Mouse (Mus musculus): Measurements from ENCODE around the gene Fut2. TPM values are rescaled to one million over a fixed set of nuclear protein-coding genes. Genes with fewer than 3 reads are reported as not detected.

The Fut2 gene
- total RNA-seq, 2 experiments from 2014 or later, result not detected

DNA sequence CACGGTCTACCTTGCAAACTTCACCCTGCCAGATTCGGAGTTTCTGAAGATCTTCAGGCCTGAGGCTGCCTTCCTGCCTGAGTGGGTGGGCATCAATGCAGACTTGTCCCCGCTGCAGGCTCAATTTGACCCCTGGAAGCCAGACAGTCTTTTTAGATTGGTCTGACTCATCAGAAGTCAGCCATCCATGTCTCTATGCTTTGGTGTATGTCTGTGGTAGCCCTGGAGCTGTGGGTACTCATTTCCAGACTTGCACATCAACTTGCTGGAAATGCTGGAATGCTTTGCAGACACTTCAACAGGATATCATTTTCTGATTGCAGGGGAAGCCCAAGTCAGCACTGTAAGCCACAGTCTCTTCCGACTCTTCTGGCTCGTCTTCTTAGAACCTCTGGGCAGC, 46.6 kb downstream of the Fut2 start:
- no peak for ATAC-seq (replicated peaks; ENCODE audit: low FRiP score, poor library complexity, severe bottlenecking)

DNA sequence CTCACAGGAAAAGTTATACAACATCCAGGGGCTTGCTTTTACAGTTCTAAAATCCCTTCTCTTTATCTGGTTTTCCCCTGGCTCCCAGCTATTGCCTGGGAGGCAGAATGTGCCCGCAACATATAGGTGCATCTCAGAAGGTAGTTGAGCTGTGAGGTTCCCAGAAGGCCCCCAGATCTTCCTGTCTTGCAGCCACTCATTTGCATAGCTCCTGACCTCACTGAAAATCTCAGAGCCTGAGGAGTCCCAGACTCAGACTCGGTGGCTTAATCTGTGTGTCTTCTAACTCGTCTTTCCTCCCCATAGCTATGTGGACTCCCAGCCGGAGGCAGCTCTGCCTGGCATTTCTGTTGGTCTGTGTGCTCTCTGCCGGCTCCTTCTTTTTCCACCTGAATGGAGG, 47.9 kb downstream of the Fut2 start:
- no peak for ATAC-seq (replicated peaks; ENCODE audit: low FRiP score, poor library complexity, severe bottlenecking)

DNA sequence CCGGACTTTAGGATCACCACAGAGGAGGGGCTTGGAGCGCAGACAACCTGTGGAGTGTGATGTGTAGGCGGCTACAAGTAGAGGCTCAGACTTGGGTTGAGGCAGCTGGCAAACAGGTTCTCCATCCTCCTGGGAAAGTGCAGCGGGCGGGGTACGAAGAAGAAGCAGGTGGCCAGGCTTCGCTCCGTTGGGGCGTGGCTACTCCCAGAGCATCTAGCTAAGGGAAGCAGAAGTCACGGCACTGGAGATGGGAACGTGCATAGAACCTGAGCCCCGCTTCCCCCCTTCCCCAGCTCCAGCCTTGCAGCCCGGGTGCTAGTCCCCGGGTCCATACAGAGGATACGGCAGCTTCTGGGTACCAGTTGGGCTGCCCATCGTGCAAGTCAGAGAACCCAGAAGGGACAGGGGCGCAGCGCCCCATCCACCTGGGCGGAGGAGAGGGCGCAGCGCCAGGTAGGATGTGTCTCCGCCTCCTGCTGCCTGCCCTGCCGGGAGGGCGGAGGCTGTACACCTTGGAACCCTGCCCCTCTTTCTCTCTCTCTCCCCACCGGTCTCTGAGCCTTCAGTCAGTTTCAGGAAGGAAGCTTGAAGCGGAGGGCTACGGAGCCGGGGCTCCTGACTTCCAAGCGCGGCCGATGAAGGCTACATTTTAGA, 49.0 kb downstream of the Fut2 start, which contains the start of gene Fut1:
Gene Fut1 (plus strand): TSS at position 248 of the 654 bp plus-strand sequence.
- ATAC-seq (replicated peaks; ENCODE audit: low FRiP score, poor library complexity, severe bottlenecking), result no peak

DNA sequence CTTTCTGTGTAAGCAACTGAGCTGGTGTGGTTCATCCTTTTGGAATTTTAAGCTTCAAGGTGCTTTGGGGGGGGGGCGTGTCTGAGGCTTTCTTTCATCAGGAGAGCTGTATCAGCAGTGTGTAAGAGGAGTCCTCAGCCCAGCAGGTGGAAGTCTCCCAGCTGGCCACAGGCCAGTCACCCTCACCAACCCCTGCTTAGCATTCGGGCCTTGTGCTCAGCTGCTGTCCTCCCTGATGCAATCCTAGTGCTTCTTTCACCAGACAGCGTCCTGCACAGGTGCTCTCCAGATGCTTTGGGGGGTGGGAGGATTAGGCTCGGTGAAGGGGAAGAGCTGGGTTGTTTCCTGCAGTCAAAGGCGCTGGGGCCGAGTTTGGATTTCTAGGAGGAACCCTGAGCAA, 49.9 kb downstream of the Fut2 start:
- no peak for ATAC-seq (replicated peaks; ENCODE audit: low FRiP score, poor library complexity, severe bottlenecking)

DNA sequence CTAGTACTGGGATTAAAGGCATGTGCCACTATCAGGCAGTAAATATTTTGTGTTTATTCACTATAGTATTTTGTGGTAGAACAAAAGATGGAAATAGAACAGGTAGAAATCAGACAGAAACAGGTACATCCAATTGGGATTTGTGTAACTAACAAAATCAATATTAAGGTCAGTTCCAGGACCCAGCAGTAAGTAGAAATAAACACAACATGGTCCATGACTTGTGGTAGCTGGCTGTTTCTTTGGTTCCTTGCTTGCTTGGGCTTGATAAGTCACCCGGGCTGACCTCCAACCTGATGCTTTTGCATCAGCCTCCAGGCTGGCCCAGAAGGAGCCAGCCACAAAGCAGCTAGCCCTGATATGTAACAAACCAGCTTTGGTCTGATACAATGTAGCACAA, 56.7 kb downstream of the Fut2 start:
- no peak for ATAC-seq (replicated peaks; ENCODE audit: low FRiP score, poor library complexity, severe bottlenecking)

DNA sequence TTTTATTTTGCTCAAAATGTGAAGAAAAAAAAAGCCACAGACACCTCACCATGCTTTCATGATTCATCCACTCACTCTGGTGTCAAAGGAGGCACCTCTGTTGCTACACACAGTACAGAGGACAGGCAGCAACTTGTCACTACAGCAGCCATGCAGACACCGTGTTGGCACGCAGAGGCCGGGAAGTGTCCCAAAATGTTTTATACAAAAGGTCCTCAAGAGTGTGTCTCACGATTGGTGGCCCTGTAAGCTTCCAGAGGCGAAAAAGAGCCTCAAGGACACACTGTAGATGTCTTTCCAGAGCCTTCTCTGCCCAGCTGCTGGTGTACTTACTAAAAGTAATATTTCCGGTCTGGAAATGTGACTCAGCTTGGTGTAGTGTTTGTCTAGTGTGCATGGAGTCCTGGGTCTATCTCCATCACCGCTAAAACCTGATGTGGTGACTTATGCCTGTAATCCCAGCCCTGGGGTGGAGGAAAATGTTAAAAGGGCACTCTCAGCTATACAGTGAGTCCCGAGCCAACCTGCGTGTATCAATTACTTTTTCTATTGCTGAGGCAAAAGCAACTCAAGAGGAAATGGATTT, 60.4 kb downstream of the Fut2 start:
- ATAC-seq (replicated peaks; ENCODE audit: low FRiP score, poor library complexity, severe bottlenecking), result no peak

DNA sequence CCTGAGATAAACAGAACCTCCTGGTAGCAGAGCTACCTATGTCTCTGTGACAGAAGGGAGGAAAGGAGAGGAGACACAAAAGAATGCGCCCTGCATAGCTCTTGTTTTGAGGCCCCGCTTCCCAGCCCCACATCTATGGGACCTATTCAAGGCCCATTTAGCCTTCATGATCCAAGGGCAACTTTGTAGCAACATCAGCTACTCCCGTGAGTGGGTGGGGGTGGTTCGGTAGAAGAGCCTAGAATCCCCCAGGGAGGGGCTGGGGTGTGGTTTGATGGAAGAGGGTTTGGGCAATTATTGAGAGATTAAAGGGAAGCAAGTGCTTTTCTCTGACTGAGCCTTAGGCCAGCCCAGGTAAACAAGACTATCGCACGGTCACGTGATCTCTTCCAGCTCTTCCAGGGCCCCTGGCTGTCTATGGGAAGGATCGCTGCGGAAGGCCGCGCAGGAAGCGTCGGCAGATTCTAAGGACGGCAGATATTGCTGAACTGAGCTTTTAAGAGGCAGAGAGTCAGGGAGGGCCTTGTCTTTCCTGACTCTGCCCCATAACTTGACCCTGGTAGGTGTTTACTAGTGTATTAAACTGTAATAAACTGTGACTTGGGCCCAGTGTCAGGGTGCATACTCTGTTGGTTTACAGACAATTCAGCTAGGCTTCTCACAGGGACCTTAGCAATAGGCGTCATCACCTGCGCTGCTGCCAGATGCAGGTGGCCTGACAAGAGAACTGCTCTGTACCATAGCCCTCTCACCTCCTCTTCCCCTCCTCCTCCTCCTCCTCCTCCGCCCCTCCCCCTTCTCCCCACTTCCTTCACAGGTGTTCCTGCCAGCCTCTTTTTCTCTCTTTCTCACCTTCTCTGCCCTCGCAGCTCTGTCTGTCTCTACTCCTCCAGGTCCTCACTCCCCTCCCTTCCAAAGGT, 67.0 kb downstream of the Fut2 start:
- ATAC-seq (replicated peaks; ENCODE audit: low FRiP score, poor library complexity, severe bottlenecking), result no peak

Other genes starting within 250 kb of the Fut2 start
Only the 30 nearest of the 35 such genes appear.
- gene Ftl1, start 206.5 kb downstream of the Fut2 start, total RNA-seq (2015; ENCODE audit: low replicate concordance), result 1,430 and 1,622 TPM in 2 replicates
- gene Ftl1, start 206.5 kb downstream of the Fut2 start, total RNA-seq (2017; ENCODE audit: low replicate concordance), result 705 and 987 TPM in 2 replicates
- 8.6 and 12.7 TPM in 2 replicates for gene Bax, start 199.5 kb downstream of the Fut2 start, total RNA-seq (2015; ENCODE audit: low replicate concordance)
- 9.7 and 11.8 TPM in 2 replicates for gene Bax, start 199.5 kb downstream of the Fut2 start, total RNA-seq (2017; ENCODE audit: low replicate concordance)
- gene Tulp2, start 184.5 kb downstream of the Fut2 start, total RNA-seq (2015; ENCODE audit: low replicate concordance), result not detected in 2 replicates
- 0.42 TPM in 1 of 2 replicates, not detected in the other for gene Tulp2, start 184.5 kb downstream of the Fut2 start, total RNA-seq (2017; ENCODE audit: low replicate concordance)
- gene Gm45808, start 179.6 kb downstream of the Fut2 start, total RNA-seq (2015; ENCODE audit: low replicate concordance), result not detected in 2 replicates
- not detected in 2 replicates for gene Gm45808, start 179.6 kb downstream of the Fut2 start, total RNA-seq (2017; ENCODE audit: low replicate concordance)
- 3.3 TPM in 2 replicates for gene Dhdh, start 177.6 kb downstream of the Fut2 start, total RNA-seq (2015; ENCODE audit: low replicate concordance)
- gene Dhdh, start 177.6 kb downstream of the Fut2 start, total RNA-seq (2017; ENCODE audit: low replicate concordance), result 2.1 and 2.3 TPM in 2 replicates
- gene Nucb1, start 156.0 kb downstream of the Fut2 start, total RNA-seq (2015; ENCODE audit: low replicate concordance), result 83.0 and 88.6 TPM in 2 replicates
- gene Nucb1, start 156.0 kb downstream of the Fut2 start, total RNA-seq (2017; ENCODE audit: low replicate concordance), result 487 and 671 TPM in 2 replicates
- gene Ppp1r15a, start 140.1 kb downstream of the Fut2 start, total RNA-seq (2015; ENCODE audit: low replicate concordance), result 1,095 and 1,392 TPM in 2 replicates
- 1,351 and 1,490 TPM in 2 replicates for gene Ppp1r15a, start 140.1 kb downstream of the Fut2 start, total RNA-seq (2017; ENCODE audit: low replicate concordance)
- gene Plekha4, start 140.1 kb downstream of the Fut2 start, total RNA-seq (2015; ENCODE audit: low replicate concordance), result 1.3 TPM in 1 of 2 replicates, not detected in the other
- 2.8 and 9.9 TPM in 2 replicates for gene Plekha4, start 140.1 kb downstream of the Fut2 start, total RNA-seq (2017; ENCODE audit: low replicate concordance)
- not detected in 2 replicates for gene Hsd17b14, start 111.5 kb downstream of the Fut2 start, total RNA-seq (2015; ENCODE audit: low replicate concordance)
- not detected in 2 replicates for gene Hsd17b14, start 111.5 kb downstream of the Fut2 start, total RNA-seq (2017; ENCODE audit: low replicate concordance)
- gene Bcat2, start 96.2 kb downstream of the Fut2 start, total RNA-seq (2015; ENCODE audit: low replicate concordance), result 5.8 and 9.0 TPM in 2 replicates
- gene Bcat2, start 96.2 kb downstream of the Fut2 start, total RNA-seq (2017; ENCODE audit: low replicate concordance), result 10.7 and 11.2 TPM in 2 replicates
- gene Fgf21, start 50.9 kb downstream of the Fut2 start, total RNA-seq (2015; ENCODE audit: low replicate concordance), result not detected in 2 replicates
- not detected in 2 replicates for gene Fgf21, start 50.9 kb downstream of the Fut2 start, total RNA-seq (2017; ENCODE audit: low replicate concordance)
- gene Fut1, start 49.1 kb downstream of the Fut2 start, total RNA-seq (2015; ENCODE audit: low replicate concordance), result not detected in 2 replicates
- gene Fut1, start 49.1 kb downstream of the Fut2 start, total RNA-seq (2017; ENCODE audit: low replicate concordance), result not detected in 2 replicates
- gene Izumo1, start 44.6 kb downstream of the Fut2 start, total RNA-seq (2015; ENCODE audit: low replicate concordance), result not detected in 2 replicates
- gene Izumo1, start 44.6 kb downstream of the Fut2 start, total RNA-seq (2017; ENCODE audit: low replicate concordance), result not detected in 2 replicates
- not detected in 2 replicates for gene Rasip1, start 38.9 kb downstream of the Fut2 start, total RNA-seq (2015; ENCODE audit: low replicate concordance)
- gene Rasip1, start 38.9 kb downstream of the Fut2 start, total RNA-seq (2017; ENCODE audit: low replicate concordance), result not detected in 2 replicates
- not detected in 2 replicates for gene Mamstr, start 26.4 kb downstream of the Fut2 start, total RNA-seq (2015; ENCODE audit: low replicate concordance)
- not detected in 2 replicates for gene Mamstr, start 26.4 kb downstream of the Fut2 start, total RNA-seq (2017; ENCODE audit: low replicate concordance)
- gene Ntn5, start 17.6 kb upstream of the Fut2 start, total RNA-seq (2015; ENCODE audit: low replicate concordance), result not detected in 2 replicates
- not detected in 2 replicates for gene Ntn5, start 17.6 kb upstream of the Fut2 start, total RNA-seq (2017; ENCODE audit: low replicate concordance)
- not detected in 2 replicates for gene Sec1, start 28.0 kb upstream of the Fut2 start, total RNA-seq (2015; ENCODE audit: low replicate concordance)
- gene Sec1, start 28.0 kb upstream of the Fut2 start, total RNA-seq (2017; ENCODE audit: low replicate concordance), result not detected in 2 replicates
- not detected in 2 replicates for gene Car11, start 33.4 kb upstream of the Fut2 start, total RNA-seq (2015; ENCODE audit: low replicate concordance)
- not detected in 2 replicates for gene Car11, start 33.4 kb upstream of the Fut2 start, total RNA-seq (2017; ENCODE audit: low replicate concordance)
- gene Dbp, start 38.7 kb upstream of the Fut2 start, total RNA-seq (2015; ENCODE audit: low replicate concordance), result 1.5 and 1.9 TPM in 2 replicates
- gene Dbp, start 38.7 kb upstream of the Fut2 start, total RNA-seq (2017; ENCODE audit: low replicate concordance), result 0.77 and 2.2 TPM in 2 replicates
- gene Rpl18, start 49.1 kb upstream of the Fut2 start, total RNA-seq (2015; ENCODE audit: low replicate concordance), result 423 and 424 TPM in 2 replicates
- gene Rpl18, start 49.1 kb upstream of the Fut2 start, total RNA-seq (2017; ENCODE audit: low replicate concordance), result 286 and 289 TPM in 2 replicates
- 4.6 and 7.9 TPM in 2 replicates for gene Sphk2, start 51.6 kb upstream of the Fut2 start, total RNA-seq (2015; ENCODE audit: low replicate concordance)
- gene Sphk2, start 51.6 kb upstream of the Fut2 start, total RNA-seq (2017; ENCODE audit: low replicate concordance), result 2.1 and 2.6 TPM in 2 replicates
- gene Fam83e, start 54.8 kb upstream of the Fut2 start, total RNA-seq (2015; ENCODE audit: low replicate concordance), result not detected in 2 replicates
- gene Fam83e, start 54.8 kb upstream of the Fut2 start, total RNA-seq (2017; ENCODE audit: low replicate concordance), result not detected in 2 replicates
- not detected in 2 replicates for gene Spaca4, start 59.4 kb upstream of the Fut2 start, total RNA-seq (2015; ENCODE audit: low replicate concordance)
- gene Spaca4, start 59.4 kb upstream of the Fut2 start, total RNA-seq (2017; ENCODE audit: low replicate concordance), result not detected in 2 replicates
- not detected in 2 replicates for gene Lmtk3, start 117.3 kb upstream of the Fut2 start, total RNA-seq (2015; ENCODE audit: low replicate concordance)
- not detected in 2 replicates for gene Lmtk3, start 117.3 kb upstream of the Fut2 start, total RNA-seq (2017; ENCODE audit: low replicate concordance)
- not detected in 2 replicates for gene Sult2b1, start 118.3 kb upstream of the Fut2 start, total RNA-seq (2015; ENCODE audit: low replicate concordance)
- gene Sult2b1, start 118.3 kb upstream of the Fut2 start, total RNA-seq (2017; ENCODE audit: low replicate concordance), result not detected in 2 replicates
- 10.6 and 10.7 TPM in 2 replicates for gene Cyth2, start 148.2 kb upstream of the Fut2 start, total RNA-seq (2015; ENCODE audit: low replicate concordance)
- 11.6 and 14.5 TPM in 2 replicates for gene Cyth2, start 148.2 kb upstream of the Fut2 start, total RNA-seq (2017; ENCODE audit: low replicate concordance)
- gene Kcnj14, start 158.4 kb upstream of the Fut2 start, total RNA-seq (2015; ENCODE audit: low replicate concordance), result 0.38 TPM in 1 of 2 replicates, not detected in the other
- 0.09 TPM in 1 of 2 replicates, not detected in the other for gene Kcnj14, start 158.4 kb upstream of the Fut2 start, total RNA-seq (2017; ENCODE audit: low replicate concordance)
- gene Grwd1, start 164.6 kb upstream of the Fut2 start, total RNA-seq (2015; ENCODE audit: low replicate concordance), result 1.5 and 2.3 TPM in 2 replicates
- 0.43 and 3.1 TPM in 2 replicates for gene Grwd1, start 164.6 kb upstream of the Fut2 start, total RNA-seq (2017; ENCODE audit: low replicate concordance)
- gene Kdelr1, start 206.4 kb upstream of the Fut2 start, total RNA-seq (2015; ENCODE audit: low replicate concordance), result 31.3 and 67.2 TPM in 2 replicates
- 18.0 and 20.1 TPM in 2 replicates for gene Kdelr1, start 206.4 kb upstream of the Fut2 start, total RNA-seq (2017; ENCODE audit: low replicate concordance)
- gene Grin2d, start 212.0 kb upstream of the Fut2 start, total RNA-seq (2015; ENCODE audit: low replicate concordance), result not detected in 2 replicates
- gene Grin2d, start 212.0 kb upstream of the Fut2 start, total RNA-seq (2017; ENCODE audit: low replicate concordance), result 0.28 TPM in 1 of 2 replicates, not detected in the other